Mouse (Mus musculus): ENCODE measurements around the gene Pnma1. TPM values are rescaled to one million over a fixed set of nuclear protein-coding genes. Genes with fewer than 3 reads are reported as not detected.

Gene Pnma1
- total RNA-seq (2023) = 10 to 100 TPM in 1 of 2 experiments, 1 to 10 TPM in 1; 9.5 to 12.0 TPM

DNA sequence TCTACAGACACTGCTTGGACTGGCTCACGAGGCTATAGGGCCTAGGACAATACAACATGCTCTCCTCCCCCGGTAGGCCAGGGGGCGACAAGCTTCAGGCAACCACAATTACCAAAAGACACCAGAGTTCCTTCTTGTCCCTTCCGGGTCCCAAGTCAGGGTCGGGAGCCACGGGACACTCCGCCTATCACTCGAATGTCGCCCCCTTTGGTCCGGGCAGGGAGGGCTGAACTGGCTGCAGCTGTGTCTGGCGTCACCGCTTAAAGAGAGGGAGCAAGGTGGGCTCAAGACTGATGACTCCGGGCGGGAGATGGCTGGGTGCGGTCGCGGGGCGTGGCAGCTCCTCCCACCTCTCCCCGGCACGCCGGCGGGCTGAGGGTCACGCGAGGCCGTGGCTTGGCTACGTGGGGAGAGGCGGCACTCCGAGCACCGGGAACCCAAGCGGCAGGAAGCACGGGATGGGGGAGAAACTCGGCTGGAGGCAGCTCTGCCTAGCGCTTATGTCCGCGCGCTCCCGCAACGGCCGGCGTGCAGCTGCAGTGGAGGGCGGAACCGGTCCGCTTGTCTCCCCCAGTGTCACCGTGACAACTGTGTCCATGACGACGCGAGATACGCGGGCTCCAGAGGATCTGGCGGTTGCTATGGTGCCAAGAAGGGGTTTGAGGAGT lies at the start of gene Pnma1:
Gene Pnma1 (minus strand): TSS at position 536 of the 668 bp plus-strand sequence.

GRCm38 (mm10) chr12:84114153-84114994 lies 33.9 kb downstream of the Pnma1 start, which contains the start of gene Dnal1:
Dnal1 (plus strand) TSS chr12:84114366.

DNA sequence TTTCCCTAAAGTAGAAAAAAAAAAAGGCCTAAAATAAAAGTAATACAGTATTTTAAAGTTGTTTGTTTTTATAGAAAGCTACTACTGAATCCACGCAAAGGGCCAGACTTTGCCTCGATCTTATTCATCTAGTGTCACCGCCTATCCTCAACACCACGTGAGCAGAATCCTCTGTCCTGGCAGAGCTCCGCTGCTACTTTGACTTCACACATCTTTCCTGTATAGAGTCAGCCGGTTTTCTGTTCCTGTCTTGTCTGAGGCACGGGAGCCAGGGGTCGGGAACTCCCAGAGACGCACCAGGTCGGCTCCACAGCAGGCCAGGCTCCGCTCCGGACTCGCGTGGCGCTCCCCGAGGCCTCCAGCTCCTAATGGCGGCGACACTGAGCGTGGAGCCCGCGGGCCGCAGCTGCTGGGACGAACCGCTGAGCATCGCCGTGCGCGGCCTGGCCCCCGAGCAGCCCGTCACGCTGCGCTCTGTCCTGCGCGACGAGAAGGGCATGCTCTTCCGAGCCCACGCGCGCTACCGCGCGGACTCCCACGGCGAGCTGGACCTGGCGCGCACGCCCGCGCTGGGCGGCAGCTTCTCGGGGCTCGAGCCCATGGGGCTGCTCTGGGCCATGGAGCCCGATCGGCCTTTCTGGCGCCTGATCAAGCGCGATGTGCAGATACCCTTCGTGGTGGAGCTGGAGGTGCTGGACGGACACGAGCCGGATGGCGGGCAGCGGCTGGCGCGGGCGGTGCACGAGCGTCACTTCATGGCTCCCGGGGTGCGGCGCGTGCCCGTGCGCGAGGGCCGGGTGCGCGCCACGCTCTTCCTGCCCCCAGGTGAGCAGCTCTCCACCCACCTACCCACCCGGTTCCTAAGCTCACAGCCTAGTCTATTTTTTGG lies 47.4 kb downstream of the Pnma1 start, which contains the start of gene Acot6:
Gene Acot6 (plus strand): TSS at position 51 of the 889 bp plus-strand sequence.

Other genes starting within 250 kb of the Pnma1 start
- 10 to 100 TPM; 41.2 to 46.6 TPM for gene Numb, start 226.6 kb downstream of the Pnma1 start, total RNA-seq (2023)
- gene Riox1, start 197.9 kb downstream of the Pnma1 start, total RNA-seq (2023) = 10 to 100 TPM; 15.1 to 17.3 TPM
- gene Heatr4, start 163.6 kb downstream of the Pnma1 start, total RNA-seq (2023) = not detected
- 10 to 100 TPM; 27.3 to 28.6 TPM for gene Acot2, start 160.6 kb downstream of the Pnma1 start, total RNA-seq (2023)
- gene Acot1, start 139.0 kb downstream of the Pnma1 start, total RNA-seq (2023) = 1 to 10 TPM; 1.8 to 3.1 TPM
- not detected for gene Acot4, start 110.1 kb downstream of the Pnma1 start, total RNA-seq (2023)
- not detected for gene Gm49366, start 109.6 kb downstream of the Pnma1 start, total RNA-seq (2023)
- gene Acot3, start 96.3 kb downstream of the Pnma1 start, total RNA-seq (2023) = not detected
- not detected for gene Acot5, start 79.2 kb downstream of the Pnma1 start, total RNA-seq (2023)
- 1 to 10 TPM in 1 of 2 experiments, under 1 TPM in 1; 0.95 to 1.1 TPM for gene Acot6, start 47.8 kb downstream of the Pnma1 start, total RNA-seq (2023)
- gene Dnal1, start 34.1 kb downstream of the Pnma1 start, total RNA-seq (2023) = 1 to 10 TPM in 1 of 2 experiments, under 1 TPM in 1; 0.46 to 1.5 TPM
- 100 to 1,000 TPM; 170 to 178 TPM for gene Elmsan1, start 70.4 kb upstream of the Pnma1 start, total RNA-seq (2023)
- gene Ptgr2, start 136.7 kb upstream of the Pnma1 start, total RNA-seq (2023) = 10 to 100 TPM; 18.9 to 25.4 TPM
- 10 to 100 TPM; 61.2 to 62.8 TPM for gene Zfp410, start 168.4 kb upstream of the Pnma1 start, total RNA-seq (2023)
- gene Coq6, start 213.2 kb upstream of the Pnma1 start, total RNA-seq (2023) = 10 to 100 TPM; 28.9 to 38.9 TPM
- gene Fam161b, start 213.3 kb upstream of the Pnma1 start, total RNA-seq (2023) = 1 to 10 TPM; 1.7 TPM